Mouse (Mus musculus) hindbrain, embryonic 13.5 days (tissue): ENCODE measurements at regions not wholly inside any gene's neighbourhood (a gene's known extent, or its start where the extent isn't known, plus 50 kb on each side); places are given as distances from the start of the nearest gene placed in this dataset.
A peak's percentile ranks its signal among the peaks of the same experiment; 100 is the strongest.

Experiments
- ATAC-seq: fragments of 200-750 bp; cut with Nextera tagmentation; 2 replicates; pipeline ENCODE4 v1.8.0; 2017; ENCODE audit warnings: moderate TSS enrichment; ENCODE audit not compliant: low FRiP score
- H3K27ac ChIP-seq: fragments of 300-500 bp; sonication (generic); 2 replicates; pipeline ENCODE4 v1.5.1; 2015; ENCODE audit warnings: inconsistent platforms, mild to moderate bottlenecking, moderate library complexity
- H3K27me3 ChIP-seq: fragments of 300-500 bp; sonication (generic); 2 replicates; pipeline ENCODE4 v1.6.1; 2015; ENCODE audit warnings: mild to moderate bottlenecking, inconsistent platforms
- H3K36me3 ChIP-seq: fragments of 300-500 bp; sonication (generic); 2 replicates; pipeline ENCODE4 v1.6.1; 2015; ENCODE audit warnings: mild to moderate bottlenecking, inconsistent platforms
- H3K4me1 ChIP-seq: fragments of 300-500 bp; sonication (generic); replicated peaks from 2 replicates; pipeline ENCODE4 v1.6.1; 2015; ENCODE audit warnings: inconsistent platforms
- H3K4me2 ChIP-seq: fragments of 300-500 bp; sonication (generic); 2 replicates; pipeline ENCODE4 v1.6.1; 2015; ENCODE audit warnings: inconsistent platforms, mild to moderate bottlenecking, moderate library complexity
- H3K4me3 ChIP-seq: fragments of 300-500 bp; sonication (generic); 2 replicates; pipeline ENCODE4 v1.5.1; 2015; ENCODE audit warnings: mild to moderate bottlenecking, inconsistent platforms
- H3K9ac ChIP-seq: fragments of 300-500 bp; sonication (generic); 2 replicates; pipeline ENCODE4 v1.6.1; 2015; ENCODE audit warnings: mild to moderate bottlenecking, inconsistent platforms
- H3K9me3 ChIP-seq: fragments of 300-500 bp; sonication (generic); 2 replicates; pipeline ENCODE4 v1.6.1; 2016; ENCODE audit warnings: inconsistent platforms
- WGBS: fragments of 180-500 bp; shearing (Covaris S2); methylation state at CpG from one replicate; pipeline ENCODE4 v1.1.7; 2015; 5-methylcytosine and 5-hydroxymethylcytosine counted together

DNA sequence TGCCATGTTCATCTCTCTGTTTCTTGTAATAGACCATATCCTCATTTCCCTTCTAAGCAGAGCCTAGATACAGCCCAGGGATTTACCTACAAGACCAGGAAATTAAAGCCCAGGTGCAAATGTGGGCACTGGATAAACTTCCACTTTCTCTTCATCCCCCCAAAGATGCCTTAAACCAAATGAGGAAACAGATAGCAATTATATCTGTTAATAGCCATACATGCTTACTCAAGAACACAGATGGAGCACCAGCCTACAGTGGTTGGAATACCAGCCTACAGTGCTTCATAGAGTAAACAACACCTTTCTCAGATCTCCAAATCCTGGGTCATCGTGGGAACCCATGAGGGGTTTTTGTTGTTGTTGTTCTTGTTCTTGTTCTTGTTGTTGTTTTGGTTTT, 141.5 kb downstream of the Dhx15 start:
- Histone ChIP-seq H3K27ac (no peak overlapping the region), H3K4me3 (no peak overlapping the region), H3K4me1 (peaks cover 8% of the 10 kb centered on the region), H3K27me3 (no peaks in the 10 kb centered on the region), H3K36me3 (no peaks in the 10 kb centered on the region), H3K9ac (no peak overlapping the region), H3K9me3 (no peaks in the 10 kb centered on the region), H3K4me2 (no peak overlapping the region)
- WGBS = 89% methylated on average over 1 of the region's 1 CpGs
- no peak for ATAC-seq

- no peaks in the 10 kb centered on the region for H3K27me3 ChIP-seq
- H3K4me2 ChIP-seq = no peak overlapping the region
- H3K27ac ChIP-seq = no peak overlapping the region
- WGBS = 81% methylated on average over 3 of the region's 3 CpGs
- peaks cover 4% of the 10 kb centered on the region for H3K4me1 ChIP-seq
- H3K36me3 ChIP-seq = no peaks in the 10 kb centered on the region
- no peak overlapping the region for H3K9ac ChIP-seq
- no peak overlapping the region for H3K4me3 ChIP-seq
- no peaks in the 10 kb centered on the region for H3K9me3 ChIP-seq
- no peak for ATAC-seq
Observed at GRCm38 (mm10) chr5:52046704-52047103, 143.6 kb downstream of the Dhx15 start.

DNA sequence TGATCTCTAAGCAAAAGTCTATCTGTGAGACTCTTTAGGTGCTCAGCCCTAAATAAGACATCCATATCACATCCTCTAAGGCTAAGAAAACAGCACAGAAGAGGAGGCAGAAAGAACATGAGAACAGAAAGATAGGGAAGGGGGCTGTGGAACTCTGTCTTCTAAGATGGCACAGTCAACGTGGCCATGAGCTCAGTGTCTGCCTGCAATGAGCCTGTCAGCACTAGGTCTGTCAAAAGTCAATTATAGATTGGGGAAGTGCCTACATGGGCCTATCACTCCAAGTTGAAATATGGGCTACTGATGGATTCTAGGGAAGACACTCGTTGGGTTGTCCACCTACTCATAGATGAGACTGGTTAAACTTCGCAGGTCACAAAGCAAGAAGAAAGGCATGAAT, 146.2 kb downstream of the Dhx15 start:
- no peak overlapping the region for H3K9ac ChIP-seq
- no peaks in the 10 kb centered on the region for H3K27me3 ChIP-seq
- ATAC-seq = no peak
- H3K4me3 ChIP-seq = no peak overlapping the region
- H3K4me1 ChIP-seq = peaks cover 5% of the 10 kb centered on the region; the same call in 1 of the 2 replicates
- H3K9me3 ChIP-seq = no peaks in the 10 kb centered on the region
- H3K36me3 ChIP-seq = no peaks in the 10 kb centered on the region
- no peak overlapping the region for H3K27ac ChIP-seq
- no peak overlapping the region for H3K4me2 ChIP-seq
- 91% methylated on average over 3 of the region's 3 CpGs for WGBS

DNA sequence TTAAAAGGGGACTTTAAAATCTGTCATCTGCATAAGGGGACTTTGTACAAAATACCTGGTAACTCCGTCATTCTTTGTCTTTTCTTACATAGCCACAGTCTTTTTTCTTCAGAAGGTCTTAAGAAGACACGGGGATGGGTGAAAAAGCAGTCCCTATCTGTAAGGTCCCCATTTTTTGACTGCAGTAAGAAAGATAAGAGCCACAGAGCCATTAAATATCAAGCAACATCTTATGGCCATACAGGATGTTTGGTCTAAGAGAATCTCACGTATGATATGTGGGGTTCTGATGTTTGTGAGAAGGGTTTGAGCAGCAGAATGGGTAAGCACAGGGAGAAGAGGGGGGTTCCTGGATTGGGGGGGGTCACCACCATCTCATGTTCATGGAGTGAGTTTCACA, 148.9 kb downstream of the Dhx15 start:
- no peaks in the 10 kb centered on the region for H3K9me3 ChIP-seq
- no peak overlapping the region for H3K27ac ChIP-seq
- 71% methylated on average over 3 of the region's 3 CpGs for WGBS
- H3K9ac ChIP-seq = no peak overlapping the region
- no peak overlapping the region for H3K4me2 ChIP-seq
- H3K4me3 ChIP-seq = no peak overlapping the region
- H3K4me1 ChIP-seq = peaks cover 5% of the 10 kb centered on the region; the same call in 1 of the 2 replicates
- no peak for ATAC-seq
- H3K27me3 ChIP-seq = no peaks in the 10 kb centered on the region
- H3K36me3 ChIP-seq = no peaks in the 10 kb centered on the region

DNA sequence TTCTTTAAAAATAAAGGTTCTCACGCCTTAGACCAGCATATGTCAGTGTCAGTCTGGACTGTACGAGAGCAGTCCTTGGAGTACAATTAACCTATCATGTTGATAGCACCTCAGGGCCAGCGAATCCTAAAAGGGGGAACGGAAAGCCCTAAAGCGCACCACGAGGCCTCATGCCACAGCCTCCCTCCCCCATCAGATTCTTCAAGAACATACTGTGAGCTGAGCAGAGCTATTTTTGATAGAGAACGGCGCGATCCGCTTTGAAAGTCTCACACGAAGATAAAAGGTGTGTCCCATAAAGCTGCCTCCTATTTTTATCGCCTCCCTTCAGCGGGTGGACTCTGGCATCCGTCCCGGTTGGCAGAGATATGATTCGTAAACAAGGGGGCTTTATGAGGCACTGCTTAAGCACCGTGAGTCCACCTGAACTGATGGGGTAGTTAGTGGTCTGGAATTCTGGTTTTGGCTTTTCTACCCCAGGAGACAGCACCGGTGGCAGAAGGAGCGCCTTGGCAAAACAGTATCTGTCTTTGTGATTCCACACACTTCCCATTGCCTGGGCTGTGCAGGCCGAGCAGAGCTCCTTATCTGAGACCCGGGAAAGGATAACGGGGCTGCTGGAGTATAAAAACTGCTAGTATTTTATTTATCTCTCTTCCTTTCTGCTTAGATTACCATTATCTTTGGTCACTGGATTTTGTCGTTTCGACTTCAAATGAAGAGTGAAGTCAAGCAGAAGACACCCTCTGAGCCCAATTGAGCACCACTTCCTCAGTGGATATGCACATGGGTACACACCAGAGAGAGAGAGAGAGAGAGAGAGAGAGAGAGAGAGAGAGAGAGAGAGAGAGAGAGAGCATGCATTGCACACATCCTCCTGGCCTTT, 149.6 kb downstream of the Dhx15 start:
- Histone ChIP-seq H3K9me3 (no peaks in the 10 kb centered on the region), H3K36me3 (no peaks in the 10 kb centered on the region), H3K27ac (no peak overlapping the region), H3K27me3 (no peaks in the 10 kb centered on the region), H3K4me1 (peaks cover 5% of the 10 kb centered on the region; the same call in 1 of the 2 replicates), H3K9ac (no peak overlapping the region), H3K4me2 (no peak overlapping the region), H3K4me3 (no peak overlapping the region)
- 72% methylated on average over 24 of the region's 24 CpGs for WGBS
- no peak for ATAC-seq

DNA sequence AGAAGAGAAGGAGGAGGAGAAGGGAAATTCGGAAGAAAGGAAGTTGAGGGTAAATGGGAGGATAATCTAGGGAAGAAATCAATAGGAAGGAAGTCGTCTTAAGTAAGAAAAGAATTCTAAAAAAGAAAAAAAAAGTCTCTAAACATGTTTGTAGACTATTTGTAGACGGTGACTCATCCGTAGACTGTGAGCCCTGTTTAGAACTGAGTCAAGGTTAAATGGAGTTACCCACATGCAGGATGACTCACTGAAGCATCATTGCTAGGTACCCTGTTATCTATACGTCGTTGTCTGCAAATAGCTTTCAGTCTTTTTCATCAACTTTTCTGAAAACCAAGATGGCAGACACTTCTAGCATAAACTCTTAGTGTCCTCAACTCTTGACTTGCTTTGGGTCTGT, 155.0 kb downstream of the Dhx15 start:
- WGBS = 92% methylated on average over 6 of the region's 6 CpGs
- H3K36me3 ChIP-seq = no peaks in the 10 kb centered on the region
- no peaks in the 10 kb centered on the region for H3K9me3 ChIP-seq
- peaks cover 1% of the 10 kb centered on the region; the same call in 1 of the 2 replicates for H3K4me1 ChIP-seq
- no peak overlapping the region for H3K27ac ChIP-seq
- no peak for ATAC-seq
- H3K4me2 ChIP-seq = no peak overlapping the region
- H3K9ac ChIP-seq = no peak overlapping the region
- no peaks in the 10 kb centered on the region for H3K27me3 ChIP-seq
- no peak overlapping the region for H3K4me3 ChIP-seq

- H3K36me3 ChIP-seq = no peaks in the 10 kb centered on the region
- H3K4me2 ChIP-seq = no peak overlapping the region
- no peak overlapping the region for H3K27ac ChIP-seq
- H3K27me3 ChIP-seq = no peaks in the 10 kb centered on the region
- no peak for ATAC-seq
- WGBS = 91% methylated on average over 4 of the region's 4 CpGs
- H3K4me3 ChIP-seq = no peak overlapping the region
- no peaks in the 10 kb centered on the region for H3K4me1 ChIP-seq
- H3K9me3 ChIP-seq = no peaks in the 10 kb centered on the region
- H3K9ac ChIP-seq = no peak overlapping the region
Observed at GRCm38 (mm10) chr5:52027478-52027877, 162.8 kb downstream of the Dhx15 start.

DNA sequence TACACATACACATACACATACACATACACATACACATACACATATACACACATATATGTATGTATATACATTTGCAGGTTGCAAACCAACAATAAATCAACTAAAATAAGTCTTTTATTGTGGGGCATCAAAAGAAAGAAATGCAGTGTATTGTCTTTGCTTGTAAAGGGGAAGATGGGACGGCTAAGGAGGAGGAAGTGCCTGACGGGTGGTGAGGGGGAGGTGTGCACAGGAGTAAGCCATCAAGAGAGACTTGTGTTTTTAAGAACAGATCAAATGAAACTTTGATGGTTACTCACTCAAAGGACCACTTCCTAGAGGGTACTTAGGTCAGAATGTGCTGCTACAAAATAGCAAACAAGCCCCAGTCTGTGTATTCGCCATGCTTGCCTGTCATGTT, 164.2 kb downstream of the Dhx15 start:
- no peak for ATAC-seq
- Histone ChIP-seq H3K4me2 (no peak overlapping the region), H3K27ac (no peak overlapping the region), H3K36me3 (no peaks in the 10 kb centered on the region), H3K4me1 (no peaks in the 10 kb centered on the region), H3K27me3 (no peaks in the 10 kb centered on the region), H3K9me3 (no peaks in the 10 kb centered on the region), H3K4me3 (no peak overlapping the region), H3K9ac (no peak overlapping the region)
- 77% methylated on average over 3 of the region's 3 CpGs for WGBS

DNA sequence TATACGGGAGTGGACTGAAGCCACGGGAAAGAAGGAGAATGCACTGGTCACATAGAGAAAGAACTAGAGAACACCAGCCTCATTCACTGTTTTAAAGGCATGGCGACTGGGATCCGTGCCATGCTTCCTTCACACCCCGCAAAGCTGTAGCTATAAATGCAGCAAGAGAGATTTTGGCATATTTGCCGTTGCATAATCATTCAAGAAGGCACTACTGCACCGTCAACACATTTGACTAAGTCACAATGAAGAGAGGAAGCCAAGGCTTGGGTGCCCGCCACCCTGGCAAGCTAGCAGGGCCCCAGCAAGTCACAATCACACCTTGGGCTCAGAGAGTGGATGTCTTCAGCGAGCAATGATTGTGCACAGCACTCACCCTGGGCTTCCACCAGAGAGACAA, 167.1 kb downstream of the Dhx15 start:
- 0 out of 2 replicates have a peak, but pooled peaks have one; percentile 49 for ATAC-seq
- H3K9me3 ChIP-seq = no peaks in the 10 kb centered on the region
- H3K27ac ChIP-seq = no peak overlapping the region
- no peaks in the 10 kb centered on the region for H3K36me3 ChIP-seq
- no peak overlapping the region for H3K4me3 ChIP-seq
- H3K27me3 ChIP-seq = no peaks in the 10 kb centered on the region
- H3K9ac ChIP-seq = no peak overlapping the region
- H3K4me2 ChIP-seq = no peak overlapping the region
- WGBS = 79% methylated on average over 9 of the region's 9 CpGs
- no peaks in the 10 kb centered on the region for H3K4me1 ChIP-seq

GRCm38 (mm10) chr5:52016992-52017391, 173.3 kb downstream of the Dhx15 start:
- WGBS = 82% methylated on average over 3 of the region's 3 CpGs
- H3K9me3 ChIP-seq = no peaks in the 10 kb centered on the region
- no peak overlapping the region for H3K4me2 ChIP-seq
- H3K4me1 ChIP-seq = peaks cover 3% of the 10 kb centered on the region
- no peak overlapping the region for H3K9ac ChIP-seq
- H3K4me3 ChIP-seq = no peak overlapping the region
- ATAC-seq = no peak
- no peaks in the 10 kb centered on the region for H3K36me3 ChIP-seq
- H3K27me3 ChIP-seq = no peaks in the 10 kb centered on the region
- no peak overlapping the region for H3K27ac ChIP-seq

DNA sequence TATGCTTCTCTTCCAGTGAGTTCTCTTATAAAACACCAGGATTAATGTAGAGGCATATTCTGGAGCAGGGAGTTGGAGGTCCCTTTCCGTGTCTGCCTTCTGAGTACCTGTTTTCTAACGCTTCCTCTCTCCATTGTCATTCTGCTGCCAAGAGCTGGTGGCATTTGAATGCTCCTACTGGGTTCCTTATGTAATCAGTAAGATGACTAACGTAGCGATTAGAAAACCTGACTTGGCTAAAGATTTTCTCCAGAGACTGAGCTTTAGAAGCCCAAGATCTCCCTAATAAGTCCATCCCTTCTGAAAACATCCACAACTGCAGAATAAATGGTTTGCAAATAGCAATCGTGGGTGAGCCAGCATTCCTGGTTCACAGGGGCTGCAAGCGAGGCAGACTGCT, 174.5 kb downstream of the Dhx15 start:
- WGBS = 37% methylated on average over 6 of the region's 6 CpGs
- H3K4me1 ChIP-seq = peaks cover 3% of the 10 kb centered on the region
- H3K4me2 ChIP-seq = no peak overlapping the region
- no peak overlapping the region for H3K9ac ChIP-seq
- H3K27me3 ChIP-seq = no peaks in the 10 kb centered on the region
- no peak overlapping the region for H3K4me3 ChIP-seq
- no peak for ATAC-seq
- H3K36me3 ChIP-seq = no peaks in the 10 kb centered on the region
- H3K27ac ChIP-seq = peak overlapping the region; percentile 19; the same call in 1 of the 2 replicates
- H3K9me3 ChIP-seq = no peaks in the 10 kb centered on the region

DNA sequence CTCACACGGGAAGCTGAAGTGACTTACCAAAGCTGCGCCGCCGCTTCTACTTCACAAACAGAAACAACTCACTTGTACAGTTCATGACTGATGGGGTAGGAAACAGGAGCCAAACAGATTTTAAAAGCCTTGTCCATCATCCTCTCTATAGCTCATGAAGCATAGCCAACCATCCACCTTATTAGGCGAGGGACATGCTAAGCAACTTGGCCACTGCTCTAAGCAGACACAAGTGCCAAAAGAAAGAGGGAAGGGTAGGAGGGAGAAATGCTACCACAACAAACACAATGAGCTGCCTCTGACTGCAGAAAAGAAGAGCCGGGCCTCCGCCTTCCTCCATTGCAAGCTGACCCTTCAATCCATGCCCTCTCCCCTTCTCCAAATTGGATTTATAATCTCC, 179.9 kb downstream of the Dhx15 start:
- no peak overlapping the region for H3K9ac ChIP-seq
- no peak overlapping the region for H3K27ac ChIP-seq
- H3K4me3 ChIP-seq = no peak overlapping the region
- H3K4me1 ChIP-seq = no peaks in the 10 kb centered on the region
- ATAC-seq = no peak
- no peaks in the 10 kb centered on the region for H3K36me3 ChIP-seq
- H3K27me3 ChIP-seq = no peaks in the 10 kb centered on the region
- no peaks in the 10 kb centered on the region for H3K9me3 ChIP-seq
- 84% methylated on average over 7 of the region's 7 CpGs for WGBS
- no peak overlapping the region for H3K4me2 ChIP-seq

- 91% methylated on average over 3 of the region's 3 CpGs for WGBS
- H3K4me3 ChIP-seq = no peak overlapping the region
- no peak overlapping the region for H3K4me2 ChIP-seq
- no peak for ATAC-seq
- H3K9ac ChIP-seq = no peak overlapping the region
- H3K9me3 ChIP-seq = no peaks in the 10 kb centered on the region
- H3K27me3 ChIP-seq = no peaks in the 10 kb centered on the region
- H3K36me3 ChIP-seq = no peaks in the 10 kb centered on the region
- no peaks in the 10 kb centered on the region for H3K4me1 ChIP-seq
- no peak overlapping the region for H3K27ac ChIP-seq
Observed at GRCm38 (mm10) chr5:52008942-52009341, 181.4 kb downstream of the Dhx15 start.
